8 mouse cellular contexts compared by ENCODE assay signal in the genomic region with DNA sequence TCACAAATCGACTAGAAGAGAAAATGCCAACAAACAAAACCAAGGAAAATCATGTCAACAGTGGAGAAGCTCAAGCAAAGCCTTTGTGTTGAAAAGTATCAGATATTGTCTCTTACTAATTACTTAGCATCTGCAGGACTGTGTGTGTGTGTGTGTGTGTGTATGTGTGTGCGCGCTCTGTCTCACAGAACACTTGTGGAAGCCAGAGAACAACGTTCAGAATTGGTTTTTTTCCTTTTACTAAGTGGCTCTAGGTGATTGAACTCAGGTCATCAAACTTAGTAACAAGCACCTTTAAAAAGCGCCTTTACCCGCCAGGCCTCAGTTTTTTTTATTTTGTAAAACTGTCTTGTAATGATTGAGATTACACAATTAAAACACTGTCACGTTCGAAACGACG. TPM values are rescaled to one million over a fixed set of nuclear protein-coding genes. Genes with fewer than 3 reads are reported as not detected.
DNase-seq lines count a peak whose midpoint lies in the region; ATAC-seq and TF ChIP-seq lines count a peak whose summit lies in the region.

No protein-coding gene starts in this region.

- H3K4me3 ChIP-seq in lung, postnatal 0 days (ENCODE audit: low read depth, low read length): peak overlapping the region; percentile 90
- H3K4me3 ChIP-seq in limb, embryonic 10.5 days: peak overlapping the region; percentile 92

- no peaks in the 10 kb centered on the region for H3K9me3 ChIP-seq in lung, postnatal 0 days (ENCODE audit: low read length)
- H3K9me3 ChIP-seq in limb, embryonic 10.5 days (replicated peaks): no peaks in the 10 kb centered on the region

- no peaks in the 10 kb centered on the region for H3K27me3 ChIP-seq in lung, postnatal 0 days (replicated peaks; ENCODE audit: insufficient read depth, low read length)
- H3K27me3 ChIP-seq in limb, embryonic 10.5 days (ENCODE audit: low read depth, poor library complexity, severe bottlenecking): no peaks in the 10 kb centered on the region
- no peaks in the 10 kb centered on the region for H3K27me3 ChIP-seq in splenic B cell, adult 2 months (ENCODE audit: control insufficient read depth, insufficient read depth, low read length, poor library complexity, severe bottlenecking)

- H3K27ac ChIP-seq in lung, postnatal 0 days (ENCODE audit: low read length): no peak overlapping the region; the same call in 1 of the 2 replicates
- peak overlapping the region; percentile 100 for H3K27ac ChIP-seq in limb, embryonic 10.5 days

- H3K4me2 ChIP-seq in lung, postnatal 0 days (replicated peaks; ENCODE audit: low read depth, low read length): peak overlapping the region; percentile 78

- no peak for TF ChIP-seq CTCF in lung, postnatal 0 days (IDR thresholded peaks at IDR 0.05)

- no peak for ATAC-seq in lung, postnatal 0 days

- peaks cover 9% of the 10 kb centered on the region; the same call in 1 of the 2 replicates for H3K36me3 ChIP-seq in lung, postnatal 0 days (ENCODE audit: insufficient read depth, low read length)
- peaks cover 34% of the 10 kb centered on the region for H3K36me3 ChIP-seq in limb, embryonic 10.5 days
- peaks cover 4% of the 10 kb centered on the region for H3K36me3 ChIP-seq in splenic B cell, adult 2 months (ENCODE audit: control insufficient read depth, insufficient read depth, low read length, poor library complexity, severe bottlenecking)

- 35% methylated on average over 10 of the region's 10 CpGs for WGBS in lung, postnatal 0 days
- WGBS in limb, embryonic 10.5 days: 41% methylated on average over 10 of the region's 10 CpGs

- H3K9ac ChIP-seq in lung, postnatal 0 days (replicated peaks; ENCODE audit: low read depth): peak overlapping the region; percentile 91; the same call in 1 of the 2 replicates

- H3K4me1 ChIP-seq in lung, postnatal 0 days (ENCODE audit: insufficient read depth, low read depth, low read length): peaks cover 6% of the 10 kb centered on the region; the same call in 1 of the 2 replicates
- no peaks in the 10 kb centered on the region for H3K4me1 ChIP-seq in limb, embryonic 10.5 days

- TF ChIP-seq EP300 in lung, postnatal 0 days (IDR thresholded peaks at IDR 0.05): no peak

- peak; percentile 16 to 26 for DNase-seq in cerebellum, postnatal 10 days
- DNase-seq in cerebellum, postnatal 36 days: no peak
- no peak for DNase-seq in lung, postnatal 0 days (ENCODE audit: low spot score)
- DNase-seq in lung, adult 18-20 months: no peak
- no peak for DNase-seq in limb, embryonic 10.5 days (ENCODE audit: low spot score)
- peak; percentile 15 for DNase-seq in splenic B cell, adult 2 months (ENCODE audit: low read depth, low spot score)
- no peak for DNase-seq in T-cell, adult 2 months (ENCODE audit: low spot score)
- no peak for DNase-seq in adrenal gland, postnatal 36 days

RNA-seq across cellular contexts. Expression of gene Smarcad1, which starts 0.5 kb away (rescaled TPM):
- polyA plus RNA-seq in lung, postnatal 0 days (2015; fragmentation: Nextera tagmentation; extraction: Ambion mirVana): 42.2 and 43.5 TPM in 2 replicates
- 102 and 109 TPM in 2 replicates for polyA plus RNA-seq in limb, embryonic 10.5 days (2016; fragmentation: Nextera tagmentation; extraction: Ambion mirVana)
- 10 to 100 TPM; 34.2 to 37.4 TPM for total RNA-seq in adrenal gland, postnatal 36 days (2021)

Comparison
In these comparisons a context has a peak if more than half of its experiments do, and no peak if none do; other contexts are left out.
1. DNase-seq: peak in cerebellum, postnatal 10 days (2 of 2) and splenic B cell, adult 2 months (single experiment); none in cerebellum, postnatal 36 days (0 of 2), lung, postnatal 0 days (single experiment), lung, adult 18-20 months (0 of 2), limb, embryonic 10.5 days (single experiment), T-cell, adult 2 months (single experiment) and adrenal gland, postnatal 36 days (0 of 2).